Mouse (Mus musculus): ENCODE data around the gene Fcho2.

- TF ChIP-seq CTCF (IDR thresholded peaks at IDR 0.05; ENCODE audit: extremely low read depth, insufficient read depth, insufficient read length, insufficient replicate concordance) = no peak
- TF ChIP-seq POLR2A (IDR thresholded peaks at IDR 0.05; ENCODE audit: low read depth, low read length) = no peak
Measured at GRCm38 (mm10) chr13:98729271-98730062, 85.8 kb downstream of the Fcho2 start.
